Mouse (Mus musculus) liver, embryonic 14.5 days (tissue): ENCODE measurements around the gene Slc7a15.

Source experiments
- CTCF ChIP-seq: IDR thresholded peaks from 2 replicates; pipeline ENCODE4 v1.5.1; 2016; ENCODE audit warnings: antibody characterized with exemption, low read depth, control low read depth
- EP300 ChIP-seq: IDR thresholded peaks from 2 replicates; pipeline ENCODE4 v1.6.1; 2016; ENCODE audit warnings: antibody characterized with exemption, low read depth

- TF ChIP-seq CTCF (no peak), EP300 (0 out of 2 replicates have a peak, but pooled peaks have one; percentile 7)
These were observed 10.2 kb upstream of the Slc7a15 start for GRCm38 (mm10) chr12:8609070-8609469.
